Mouse (Mus musculus): Measurements from ENCODE around the gene Smagp. TPM values are rescaled to one million over a fixed set of nuclear protein-coding genes. Genes with fewer than 3 reads are reported as not detected.

Gene Smagp
- polyA plus RNA-seq, 1 experiment: 0.21 TPM

- H3K79me3 ChIP-seq (ENCODE audit: low read depth): no peaks in the 10 kb centered on the region
- no peak overlapping the region for H3K4me3 ChIP-seq (ENCODE audit: insufficient read depth, poor library complexity, severe bottlenecking)
- no peaks in the 10 kb centered on the region for H3K79me2 ChIP-seq (ENCODE audit: control insufficient read depth, insufficient read depth)
- no peak overlapping the region for H3ac ChIP-seq (ENCODE audit: control insufficient read depth, insufficient read length, low read depth)
- TF ChIP-seq USF1 (IDR thresholded peaks at IDR 0.05; ENCODE audit: low read depth) (no peak), CTCF (IDR thresholded peaks at IDR 0.05; ENCODE audit: control insufficient read depth, insufficient read depth, insufficient read length) (no peak), CEBPB (IDR thresholded peaks at IDR 0.05; ENCODE audit: low read depth) (no peak), FOSL1 (IDR thresholded peaks at IDR 0.05; ENCODE audit: insufficient read depth, low read length, poor library complexity, severe bottlenecking) (no peak), MAX (IDR thresholded peaks at IDR 0.05) (no peak), MYOG (IDR thresholded peaks at IDR 0.05; ENCODE audit: control insufficient read depth, extremely low read depth, insufficient read length) (no peak), MYOD1 (IDR thresholded peaks at IDR 0.05; ENCODE audit: control insufficient read depth, insufficient read length, low read depth) (no peak)
- H3K36me3 ChIP-seq (ENCODE audit: control insufficient read depth, insufficient read depth): peaks cover 11% of the 10 kb centered on the region
- peaks cover 12% of the 10 kb centered on the region for H3K27me3 ChIP-seq (ENCODE audit: control insufficient read depth, insufficient read depth, insufficient read length)
Measured at GRCm38 (mm10) chr15:100670004-100670403, 33.3 kb upstream of the Smagp start.

GRCm38 (mm10) chr15:100669337-100669736 is 32.6 kb upstream of the Smagp start, which contains the start of gene Bin2:
Gene Bin2 (minus strand): TSS chr15:100669553.
- Histone ChIP-seq H3K36me3 (ENCODE audit: control insufficient read depth, insufficient read depth) (peaks cover 4% of the 10 kb centered on the region), H3K79me3 (ENCODE audit: low read depth) (no peaks in the 10 kb centered on the region), H3K79me2 (ENCODE audit: control insufficient read depth, insufficient read depth) (no peaks in the 10 kb centered on the region), H3ac (ENCODE audit: control insufficient read depth, insufficient read length, low read depth) (no peak within 1 kb of the TSS), H3K4me3 (ENCODE audit: insufficient read depth, poor library complexity, severe bottlenecking) (no peak within 1 kb of the TSS), H3K27me3 (ENCODE audit: control insufficient read depth, insufficient read depth, insufficient read length) (peaks cover 15% of the 10 kb centered on the region)
- TF ChIP-seq MYOG (IDR thresholded peaks at IDR 0.05; ENCODE audit: control insufficient read depth, extremely low read depth, insufficient read length) (no peak), FOSL1 (IDR thresholded peaks at IDR 0.05; ENCODE audit: insufficient read depth, low read length, poor library complexity, severe bottlenecking) (no peak), CTCF (IDR thresholded peaks at IDR 0.05; ENCODE audit: control insufficient read depth, insufficient read depth, insufficient read length) (no peak), CEBPB (IDR thresholded peaks at IDR 0.05; ENCODE audit: low read depth) (no peak), USF1 (IDR thresholded peaks at IDR 0.05; ENCODE audit: low read depth) (no peak), MYOD1 (IDR thresholded peaks at IDR 0.05; ENCODE audit: control insufficient read depth, insufficient read length, low read depth) (no peak), MAX (IDR thresholded peaks at IDR 0.05) (no peak)

- Histone ChIP-seq H3K4me3 (ENCODE audit: insufficient read depth, poor library complexity, severe bottlenecking) (no peak overlapping the region), H3K79me3 (ENCODE audit: low read depth) (no peaks in the 10 kb centered on the region), H3K79me2 (ENCODE audit: control insufficient read depth, insufficient read depth) (no peaks in the 10 kb centered on the region), H3ac (ENCODE audit: control insufficient read depth, insufficient read length, low read depth) (no peak overlapping the region), H3K36me3 (ENCODE audit: control insufficient read depth, insufficient read depth) (no peaks in the 10 kb centered on the region), H3K27me3 (ENCODE audit: control insufficient read depth, insufficient read depth, insufficient read length) (peaks cover 15% of the 10 kb centered on the region)
- TF ChIP-seq CTCF (IDR thresholded peaks at IDR 0.05; ENCODE audit: control insufficient read depth, insufficient read depth, insufficient read length): no peak
- no peak for TF ChIP-seq MYOD1 (IDR thresholded peaks at IDR 0.05; ENCODE audit: control insufficient read depth, insufficient read length, low read depth)
Measured at GRCm38 (mm10) chr15:100667871-100668545, 31.3 kb upstream of the Smagp start.

- H3ac ChIP-seq (ENCODE audit: control insufficient read depth, insufficient read length, low read depth): no peak overlapping the region
- H3K4me3 ChIP-seq (ENCODE audit: insufficient read depth, poor library complexity, severe bottlenecking): no peak overlapping the region
- H3K79me2 ChIP-seq (ENCODE audit: control insufficient read depth, insufficient read depth): no peaks in the 10 kb centered on the region
- no peaks in the 10 kb centered on the region for H3K36me3 ChIP-seq (ENCODE audit: control insufficient read depth, insufficient read depth)
- no peaks in the 10 kb centered on the region for H3K79me3 ChIP-seq (ENCODE audit: low read depth)
- H3K27me3 ChIP-seq (ENCODE audit: control insufficient read depth, insufficient read depth, insufficient read length): peaks cover 15% of the 10 kb centered on the region
- no peak for TF ChIP-seq MYOG (IDR thresholded peaks at IDR 0.05; ENCODE audit: control insufficient read depth, extremely low read depth, insufficient read length)
Measured at GRCm38 (mm10) chr15:100667420-100667819, 30.7 kb upstream of the Smagp start.

- Histone ChIP-seq H3K36me3 (ENCODE audit: control insufficient read depth, insufficient read depth) (no peaks in the 10 kb centered on the region), H3K27me3 (ENCODE audit: control insufficient read depth, insufficient read depth, insufficient read length) (peaks cover 15% of the 10 kb centered on the region), H3K79me2 (ENCODE audit: control insufficient read depth, insufficient read depth) (no peaks in the 10 kb centered on the region), H3K79me3 (ENCODE audit: low read depth) (no peaks in the 10 kb centered on the region), H3ac (ENCODE audit: control insufficient read depth, insufficient read length, low read depth) (no peak overlapping the region), H3K4me3 (ENCODE audit: insufficient read depth, poor library complexity, severe bottlenecking) (no peak overlapping the region)
- no peak for TF ChIP-seq CEBPB (IDR thresholded peaks at IDR 0.05; ENCODE audit: low read depth)
- no peak for TF ChIP-seq FOSL1 (IDR thresholded peaks at IDR 0.05; ENCODE audit: insufficient read depth, low read length, poor library complexity, severe bottlenecking)
- TF ChIP-seq USF1 (IDR thresholded peaks at IDR 0.05; ENCODE audit: low read depth): no peak
- no peak for TF ChIP-seq CTCF (IDR thresholded peaks at IDR 0.05; ENCODE audit: control insufficient read depth, insufficient read depth, insufficient read length)
- no peak for TF ChIP-seq MYOD1 (IDR thresholded peaks at IDR 0.05; ENCODE audit: control insufficient read depth, insufficient read length, low read depth)
- TF ChIP-seq MAX (IDR thresholded peaks at IDR 0.05): no peak
- TF ChIP-seq MYOG (IDR thresholded peaks at IDR 0.05; ENCODE audit: control insufficient read depth, extremely low read depth, insufficient read length): no peak
Measured at GRCm38 (mm10) chr15:100666851-100667250, 30.1 kb upstream of the Smagp start.

- Histone ChIP-seq H3K79me3 (ENCODE audit: low read depth) (no peaks in the 10 kb centered on the region), H3K36me3 (ENCODE audit: control insufficient read depth, insufficient read depth) (no peaks in the 10 kb centered on the region), H3ac (ENCODE audit: control insufficient read depth, insufficient read length, low read depth) (no peak overlapping the region), H3K27me3 (ENCODE audit: control insufficient read depth, insufficient read depth, insufficient read length) (peaks cover 15% of the 10 kb centered on the region), H3K79me2 (ENCODE audit: control insufficient read depth, insufficient read depth) (no peaks in the 10 kb centered on the region), H3K4me3 (ENCODE audit: insufficient read depth, poor library complexity, severe bottlenecking) (no peak overlapping the region)
- TF ChIP-seq MAX (IDR thresholded peaks at IDR 0.05): no peak
- TF ChIP-seq MYOG (IDR thresholded peaks at IDR 0.05; ENCODE audit: control insufficient read depth, extremely low read depth, insufficient read length): no peak
- TF ChIP-seq CEBPB (IDR thresholded peaks at IDR 0.05; ENCODE audit: low read depth): no peak
- TF ChIP-seq CTCF (IDR thresholded peaks at IDR 0.05; ENCODE audit: control insufficient read depth, insufficient read depth, insufficient read length): no peak
- TF ChIP-seq FOSL1 (IDR thresholded peaks at IDR 0.05; ENCODE audit: insufficient read depth, low read length, poor library complexity, severe bottlenecking): no peak
- TF ChIP-seq MYOD1 (IDR thresholded peaks at IDR 0.05; ENCODE audit: control insufficient read depth, insufficient read length, low read depth): no peak
- TF ChIP-seq USF1 (IDR thresholded peaks at IDR 0.05; ENCODE audit: low read depth): no peak
Measured at GRCm38 (mm10) chr15:100666219-100666696, 29.5 kb upstream of the Smagp start.

Measured in C2C12 (cell line).